Mouse (Mus musculus): ENCODE results near the gene Abcc1.

Abcc1 gene

GRCm38 (mm10) chr16:14501649-14502360 lies 140.4 kb downstream of the Abcc1 start:
- no peak for DNase-seq (ENCODE audit: low spot score in 2 of 2)

DNA sequence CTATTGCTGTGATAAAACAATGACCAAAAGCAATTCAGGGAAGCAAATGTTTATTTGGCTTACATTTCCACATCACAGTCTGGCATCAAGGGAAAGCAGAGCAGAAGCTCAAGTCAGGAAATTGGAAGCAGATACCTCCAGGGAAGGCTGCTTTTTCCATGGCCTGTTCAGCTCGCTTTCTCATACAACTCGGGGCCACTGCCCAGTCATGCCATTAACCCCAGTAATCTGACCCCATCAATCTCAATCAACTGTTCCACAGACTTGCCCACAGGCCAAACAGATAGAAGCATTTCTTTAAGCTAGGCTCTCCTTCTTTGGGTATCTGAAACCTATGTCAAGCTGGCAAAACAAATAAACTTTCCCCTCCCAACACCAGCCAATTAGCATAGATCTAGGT lies 145.1 kb downstream of the Abcc1 start:
- DNase-seq (ENCODE audit: low spot score in 2 of 2), result no peak

All from urinary bladder, postnatal 36 days (tissue).